ENCODE assay signal across 39 mouse cellular contexts in the genomic region with DNA sequence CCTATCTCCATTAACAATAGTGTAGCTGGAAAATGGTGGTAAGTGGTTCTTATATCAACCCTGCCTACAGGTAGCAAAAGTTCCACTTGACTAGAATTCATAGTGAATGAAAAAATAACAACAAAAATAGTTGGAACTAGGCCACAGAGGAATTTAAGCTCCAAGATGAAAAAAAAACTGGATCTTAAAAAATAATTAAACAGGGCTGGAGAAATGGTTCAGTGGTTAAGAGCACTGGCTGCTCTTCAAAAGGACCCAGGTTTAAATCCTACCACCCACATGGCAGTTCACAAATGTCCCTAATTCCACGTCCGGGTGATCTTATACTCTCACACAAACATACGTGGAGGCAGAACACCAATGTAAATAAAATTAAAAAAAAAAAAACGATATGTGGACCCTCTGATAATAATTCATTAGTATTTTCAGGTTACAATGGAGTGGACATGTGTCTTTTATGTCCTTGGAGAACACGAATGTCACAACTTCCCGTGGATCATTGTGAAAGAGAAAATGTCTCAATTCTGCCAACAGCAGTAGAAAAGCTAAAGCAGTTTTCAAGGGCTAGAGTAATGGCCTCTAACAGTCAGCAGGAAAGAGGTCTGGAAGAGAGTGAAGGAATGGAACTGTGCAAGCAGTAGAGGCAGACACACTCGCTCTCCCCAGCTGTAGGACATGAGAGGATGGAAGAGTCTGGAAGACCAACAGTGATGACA. TPM values are rescaled to one million over a fixed set of nuclear protein-coding genes. Genes with fewer than 3 reads are reported as not detected.
DNase-seq lines count a peak whose midpoint lies in the region; ATAC-seq lines count a peak whose summit lies in the region.
"Had no signal": no experiment of that assay in that cellular context is flagged by ENCODE, and none has a peak within 500 bp of the region (broad histone marks: within the 10 kb centered on the region; RNA-seq: fewer than 3 reads in every experiment).

No protein-coding gene starts in this region.

- H3K9ac ChIP-seq in kidney, embryonic 14.5 days (ENCODE audit: low read depth, low read length), result no peak overlapping the region
- H3K9ac ChIP-seq: embryonic facial prominence, embryonic 15.5 days; forebrain, embryonic 12.5 days; heart, embryonic 12.5 days; hindbrain, embryonic 13.5 days; limb, embryonic 13.5 days; liver, embryonic 12.5 days; midbrain, embryonic 15.5 days; neural tube, embryonic 15.5 days had no signal

- no peak overlapping the region for H3K4me2 ChIP-seq in kidney, embryonic 14.5 days (replicated peaks; ENCODE audit: low read depth, low read length)
- H3K4me2 ChIP-seq: embryonic facial prominence, embryonic 15.5 days; forebrain, embryonic 12.5 days; heart, embryonic 12.5 days; hindbrain, embryonic 13.5 days; limb, embryonic 13.5 days; liver, embryonic 12.5 days; midbrain, embryonic 15.5 days; neural tube, embryonic 15.5 days had no signal

- no peaks in the 10 kb centered on the region for H3K36me3 ChIP-seq in kidney, embryonic 14.5 days (ENCODE audit: control insufficient read depth, insufficient read depth, low read length)
- H3K36me3 ChIP-seq: embryonic facial prominence, embryonic 10.5 days; embryonic facial prominence, embryonic 15.5 days; forebrain, embryonic 12.5 days; G1E; heart, embryonic 12.5 days; hindbrain, embryonic 13.5 days; limb, embryonic 13.5 days; liver, embryonic 12.5 days; midbrain, embryonic 10.5 days; midbrain, embryonic 15.5 days; neural tube, embryonic 15.5 days had no signal

- no peak overlapping the region for H3K27ac ChIP-seq in kidney, embryonic 14.5 days (ENCODE audit: low read depth, low read length)
- H3K27ac ChIP-seq: embryonic facial prominence, embryonic 10.5 days; embryonic facial prominence, embryonic 15.5 days; forebrain, embryonic 12.5 days; hindbrain, embryonic 13.5 days; layer of hippocampus, adult 2 months; limb, embryonic 13.5 days; liver, embryonic 12.5 days; macrophage; midbrain, embryonic 10.5 days; midbrain, embryonic 15.5 days; neural tube, embryonic 15.5 days had no signal

- no peak overlapping the region for H3K4me3 ChIP-seq in kidney, embryonic 14.5 days (ENCODE audit: low read length)
- H3K4me3 ChIP-seq: embryonic facial prominence, embryonic 10.5 days; embryonic facial prominence, embryonic 15.5 days; forebrain, embryonic 12.5 days; heart, embryonic 12.5 days; hindbrain, embryonic 13.5 days; layer of hippocampus, adult 2 months; limb, embryonic 13.5 days; liver, embryonic 12.5 days; midbrain, embryonic 10.5 days; midbrain, embryonic 15.5 days; neural tube, embryonic 15.5 days had no signal

- no peaks in the 10 kb centered on the region for H3K9me3 ChIP-seq in kidney, embryonic 14.5 days (ENCODE audit: control insufficient read depth, low read length)
- H3K9me3 ChIP-seq: embryonic facial prominence, embryonic 10.5 days; embryonic facial prominence, embryonic 15.5 days; forebrain, embryonic 12.5 days; heart, embryonic 12.5 days; hindbrain, embryonic 13.5 days; limb, embryonic 13.5 days; liver, embryonic 12.5 days; midbrain, embryonic 10.5 days; midbrain, embryonic 15.5 days; neural tube, embryonic 15.5 days had no signal

- H3K4me1 ChIP-seq in kidney, embryonic 14.5 days (ENCODE audit: control insufficient read depth, insufficient read depth, low read length), result no peaks in the 10 kb centered on the region; the same call in 1 of the 2 replicates
- H3K4me1 ChIP-seq: embryonic facial prominence, embryonic 10.5 days; embryonic facial prominence, embryonic 15.5 days; forebrain, embryonic 12.5 days; heart, embryonic 12.5 days; hindbrain, embryonic 13.5 days; limb, embryonic 13.5 days; liver, embryonic 12.5 days; midbrain, embryonic 10.5 days; midbrain, embryonic 15.5 days; neural tube, embryonic 15.5 days had no signal

- WGBS in kidney, embryonic 14.5 days, result 75% methylated on average over 7 of the region's 7 CpGs

- no peaks in the 10 kb centered on the region for H3K27me3 ChIP-seq in kidney, embryonic 14.5 days (ENCODE audit: control insufficient read depth, insufficient read depth, low read length)
- H3K27me3 ChIP-seq: embryonic facial prominence, embryonic 15.5 days; forebrain, embryonic 12.5 days; heart, embryonic 12.5 days; hindbrain, embryonic 13.5 days; limb, embryonic 13.5 days; liver, embryonic 12.5 days; midbrain, embryonic 15.5 days; neural tube, embryonic 15.5 days had no signal

- peak; percentile 35 for DNase-seq in adrenal gland, adult 2 months
- no peak for DNase-seq in adrenal gland, adult 18-20 months (ENCODE audit: low spot score in 2 of 2)
- DNase-seq in kidney, adult 9 months, result peak; percentile 56
- DNase-seq in 416B (ENCODE audit: low read depth), result peak; percentile 62
- DNase-seq in layer of hippocampus, adult 9-10 months (ENCODE audit: low spot score), result no peak
- DNase-seq: cerebellum, adult 2 months; cerebellum, postnatal 25 days; gastrocnemius, postnatal 10 days; heart, adult 18-20 months; heart, postnatal 4 days; kidney, postnatal 36 days; lung, adult 2 months; retina, postnatal 1 day; right cerebral cortex, postnatal 14 days had no signal

- ATAC-seq in kidney, embryonic 14.5 days (ENCODE audit: low FRiP score, low TSS enrichment), result no peak
- ATAC-seq in megakaryocyte, adult 5-6 weeks (ENCODE audit: poor library complexity, severe bottlenecking), result peak; percentile 63
- ATAC-seq: intestine, embryonic 16.5 days; liver, embryonic 12.5 days; midbrain, embryonic 15.5 days had no signal

RNA-seq across cellular contexts. Expression of a gene that starts 7.7 kb away (rescaled TPM):
- 100 to 1,000 TPM; 210 to 267 TPM for total RNA-seq in adrenal gland, adult 2 months (2021)
- 33.0 and 44.4 TPM in 2 replicates for polyA plus RNA-seq in adrenal gland, adult 2 months (2012; rRNA removed)
- total RNA-seq in adrenal gland, adult 18-20 months (2021), result 100 to 1,000 TPM; 207 to 349 TPM
- 1,151 and 1,469 TPM in 2 replicates for polyA plus RNA-seq in kidney, embryonic 14.5 days (2014; fragmentation: Nextera tagmentation; extraction: Ambion mirVana)
- 3,100 and 3,549 TPM in 2 replicates for total RNA-seq in megakaryocyte, adult 5-6 weeks (2015)
- 217 and 333 TPM in 2 replicates for total RNA-seq in megakaryocyte, adult 5-6 weeks (2017)
- total RNA-seq: G1E had no signal
- polyA plus RNA-seq: G1E had no signal

RNA-seq across cellular contexts. Expression of a gene that starts 42.3 kb away (rescaled TPM):
- 100 to 1,000 TPM; 173 to 196 TPM for total RNA-seq in adrenal gland, adult 2 months (2021)
- 16.3 and 17.7 TPM in 2 replicates for polyA plus RNA-seq in adrenal gland, adult 2 months (2012; rRNA removed)
- total RNA-seq in adrenal gland, adult 18-20 months (2021), result 100 to 1,000 TPM; 159 to 177 TPM
- 407 and 546 TPM in 2 replicates for polyA plus RNA-seq in kidney, embryonic 14.5 days (2014; fragmentation: Nextera tagmentation; extraction: Ambion mirVana)
- total RNA-seq in megakaryocyte, adult 5-6 weeks (2015), result 967 and 993 TPM in 2 replicates
- total RNA-seq in megakaryocyte, adult 5-6 weeks (2017), result 1,318 and 1,661 TPM in 2 replicates
- total RNA-seq: G1E had no signal
- polyA plus RNA-seq: G1E had no signal

RNA-seq across cellular contexts. Expression of a gene that starts 44.0 kb away (rescaled TPM):
- total RNA-seq in adrenal gland, adult 2 months (2021), result 1 to 10 TPM in 1 of 2 experiments, not detected in 1; 3.1 TPM
- not detected in 2 replicates for polyA plus RNA-seq in adrenal gland, adult 2 months (2012; rRNA removed)
- total RNA-seq in adrenal gland, adult 18-20 months (2021), result 1 to 10 TPM in 1 of 2 experiments, not detected in 1; 1.3 TPM
- 0.46 and 0.54 TPM in 2 replicates for polyA plus RNA-seq in kidney, embryonic 14.5 days (2014; fragmentation: Nextera tagmentation; extraction: Ambion mirVana)
- total RNA-seq in megakaryocyte, adult 5-6 weeks (2015), result not detected in 2 replicates
- not detected in 2 replicates for total RNA-seq in megakaryocyte, adult 5-6 weeks (2017)
- total RNA-seq: gastrocnemius, postnatal 10 days; heart, adult 18-20 months; heart, postnatal 4 days; layer of hippocampus, adult 2 months; layer of hippocampus, postnatal 25 days; left cerebral cortex, adult 8-10 months; left cerebral cortex, postnatal 36 days had no signal
- polyA plus RNA-seq: brain, embryonic 14.5 days; cerebellum, adult 2 months; embryonic facial prominence, embryonic 10.5 days; forebrain, embryonic 12.5 days; G1E; heart, embryonic 12.5 days; heart, postnatal 0 days; hindbrain, embryonic 13.5 days; intestine, embryonic 16.5 days; limb, embryonic 13.5 days; liver, embryonic 12.5 days; lung, adult 2 months; macrophage; midbrain, embryonic 10.5 days; midbrain, embryonic 15.5 days; neural tube, embryonic 15.5 days; small intestine, adult 2 months; stomach, embryonic 14.5 days; testis, adult 2 months; urinary bladder, adult 2 months had no signal

Comparison
In these comparisons a context has a peak if more than half of its experiments do, and no peak if none do; other contexts are left out.
1. DNase-seq: peak in adrenal gland, adult 2 months (single experiment), kidney, adult 9 months (single experiment) and 416B (single experiment); none in adrenal gland, adult 18-20 months (0 of 2) and layer of hippocampus, adult 9-10 months (single experiment).
2. RNA of a gene that starts 42.3 kb away (total RNA-seq): 967 to 1,661 TPM in megakaryocyte, adult 5-6 weeks; 173 to 196 TPM in adrenal gland, adult 2 months and 159 to 177 TPM in adrenal gland, adult 18-20 months; every median in the first group is over 4 times any median in the second.